Mouse (Mus musculus) urinary bladder, postnatal 10 days (tissue): ENCODE data around the gene Wfdc10.

Experiments used
- DNase-seq: peaks from one replicate; pipeline ENCODE4 v3.0.0; 2022; ENCODE audit warnings: low spot score

The Wfdc10 gene

DNA sequence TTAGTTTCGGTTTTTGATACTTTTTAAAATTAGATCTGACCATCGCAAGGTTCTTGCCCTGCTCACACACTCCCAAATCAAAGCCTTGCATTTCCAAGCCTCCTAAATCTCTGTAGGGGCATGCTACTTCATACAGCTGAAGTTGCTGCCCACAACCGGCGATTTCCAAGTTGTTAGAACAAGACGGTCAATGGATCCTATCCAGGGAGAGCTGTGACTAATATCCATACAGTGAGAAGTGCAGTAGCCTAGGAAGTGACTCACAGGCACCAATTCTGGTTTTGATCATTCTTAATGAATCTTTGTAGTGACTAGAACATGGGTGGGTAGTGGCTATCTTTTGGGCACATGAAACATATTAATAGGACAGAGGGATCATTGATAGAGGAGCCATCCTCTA lies 45.9 kb downstream of the Wfdc10 start:
- no peak for DNase-seq

DNA sequence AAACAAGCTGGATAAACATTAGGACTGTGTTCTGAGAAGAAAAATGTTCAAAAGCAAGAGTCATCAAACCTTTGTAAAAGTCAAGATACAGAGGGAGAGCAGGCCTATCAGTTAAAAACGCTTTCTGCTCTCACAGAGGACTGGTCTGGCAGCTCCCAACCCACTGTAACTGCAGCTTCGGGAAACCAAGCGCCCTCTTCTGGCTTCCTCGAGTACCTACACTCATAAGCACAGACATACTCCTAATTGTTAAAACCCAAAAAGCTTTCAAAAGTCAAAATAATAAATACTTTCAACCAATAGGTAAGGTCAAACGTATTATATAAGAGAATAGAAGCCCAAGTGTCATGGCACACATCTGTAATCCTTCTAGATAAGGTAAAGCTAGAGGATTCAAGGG lies 48.4 kb downstream of the Wfdc10 start:
- DNase-seq, result no peak

DNA sequence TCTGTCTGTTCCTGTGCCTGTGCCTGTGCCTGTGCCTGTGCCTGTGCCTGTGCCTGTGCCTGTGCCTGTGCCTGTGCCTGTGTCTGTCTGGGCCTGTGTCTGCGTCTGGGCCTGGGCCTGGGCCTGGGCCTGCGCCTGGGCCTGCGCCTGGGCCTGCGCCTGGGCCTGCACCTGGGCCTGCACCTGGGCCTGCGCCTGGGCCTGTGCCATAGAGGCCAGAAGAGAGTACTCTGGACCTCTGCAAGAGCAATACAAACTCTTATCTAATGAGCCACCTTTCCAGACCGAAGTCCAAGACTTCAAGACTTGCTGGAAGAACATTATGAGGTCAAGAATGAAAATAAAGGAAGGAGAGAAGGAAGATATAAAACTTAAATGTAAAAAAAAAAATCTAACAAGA lies 49.5 kb downstream of the Wfdc10 start:
- DNase-seq, result no peak

DNA sequence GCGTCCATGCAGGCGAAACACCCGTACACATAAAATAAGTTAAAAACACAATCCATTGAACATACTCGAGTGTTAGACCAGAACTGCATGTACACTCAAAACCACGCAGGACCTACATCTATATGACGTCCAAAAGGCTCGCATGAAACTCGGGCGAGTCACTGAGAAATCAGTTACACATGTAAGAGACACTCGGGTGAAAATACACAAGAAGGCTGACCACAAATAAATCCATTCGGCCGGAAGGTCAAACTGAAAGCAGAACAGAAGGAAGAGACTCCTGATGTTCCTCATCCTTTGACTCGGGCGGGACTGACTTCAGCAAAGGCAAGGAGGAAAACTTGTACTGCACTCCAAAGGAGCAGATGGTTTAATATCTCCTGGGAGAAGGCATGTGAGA lies 50.1 kb downstream of the Wfdc10 start:
- no peak for DNase-seq
